Mouse (Mus musculus) B cell, adult 2 months (primary cell): Measurements from ENCODE around the gene Nudc.
A peak's percentile ranks its signal among the peaks of the same experiment; 100 is the strongest.
"Not testable (repeated sequence)": the region's sequence is repeated elsewhere in the genome, so short reads cannot be mapped to it uniquely, and the experiment has no call there.

Source experiments
- DNase-seq, 2 experiments: peaks; one replicate each; pipeline ENCODE4 v3.0.0; 2022

The Nudc gene

GRCm38 (mm10) chr4:133532777-133533176 lies 13.0 kb downstream of the Nudc start:
- no peak for DNase-seq

- DNase-seq: no peak
These were observed 18.0 kb downstream of the Nudc start for GRCm38 (mm10) chr4:133527788-133528187.

- DNase-seq: no peak
These were observed 24.3 kb downstream of the Nudc start for GRCm38 (mm10) chr4:133521502-133521901.

- DNase-seq: no peak
These were observed 26.5 kb downstream of the Nudc start for GRCm38 (mm10) chr4:133519369-133519665.

GRCm38 (mm10) chr4:133518601-133519368 lies 27.0 kb downstream of the Nudc start, which contains the start of gene Kdf1:
Kdf1 (plus strand) TSS chr4:133518963.
- peak in 1 of 2 experiments; percentile 16 for DNase-seq

GRCm38 (mm10) chr4:133512972-133513371 lies 32.8 kb downstream of the Nudc start:
- peak; percentile 79 to 80 for DNase-seq

GRCm38 (mm10) chr4:133512511-133512910 lies 33.3 kb downstream of the Nudc start:
- DNase-seq: not testable (repeated sequence)

GRCm38 (mm10) chr4:133511050-133511449 lies 34.7 kb downstream of the Nudc start:
- no peak for DNase-seq

GRCm38 (mm10) chr4:133508990-133509389 lies 36.8 kb downstream of the Nudc start:
- no peak for DNase-seq

- no peak for DNase-seq
These were observed 39.2 kb downstream of the Nudc start for GRCm38 (mm10) chr4:133506573-133506972.

- DNase-seq: no peak
These were observed 40.9 kb downstream of the Nudc start for GRCm38 (mm10) chr4:133504755-133505485.

- no peak for DNase-seq
These were observed 41.5 kb downstream of the Nudc start for GRCm38 (mm10) chr4:133504300-133504699.

GRCm38 (mm10) chr4:133501514-133501913 lies 44.3 kb downstream of the Nudc start:
- no peak for DNase-seq

GRCm38 (mm10) chr4:133498160-133498724 lies 47.6 kb downstream of the Nudc start, which contains the start of gene Trnp1:
Trnp1 (minus strand) TSS chr4:133498550.
- DNase-seq: peak; percentile 62 to 66

GRCm38 (mm10) chr4:133497461-133498159 lies 48.2 kb downstream of the Nudc start:
- DNase-seq: peak in 1 of 2 experiments; percentile 27

GRCm38 (mm10) chr4:133496738-133497445 lies 48.9 kb downstream of the Nudc start:
- DNase-seq: no peak

GRCm38 (mm10) chr4:133495711-133496110 lies 50.1 kb downstream of the Nudc start:
- peak in 1 of 2 experiments; percentile 39 for DNase-seq

GRCm38 (mm10) chr4:133494867-133495266 lies 50.9 kb downstream of the Nudc start:
- no peak for DNase-seq

GRCm38 (mm10) chr4:133494432-133494831 lies 51.4 kb downstream of the Nudc start:
- peak; percentile 94 for DNase-seq

GRCm38 (mm10) chr4:133493895-133494294 lies 51.9 kb downstream of the Nudc start:
- DNase-seq: peak; percentile 38

GRCm38 (mm10) chr4:133491800-133492199 lies 54.0 kb downstream of the Nudc start:
- no peak for DNase-seq

- DNase-seq: no peak
These were observed 56.1 kb downstream of the Nudc start for GRCm38 (mm10) chr4:133489489-133490245.
